Mouse (Mus musculus) heart, embryonic 12.5 days (tissue): ENCODE measurements around the gene Plekhh3. TPM values are rescaled to one million over a fixed set of nuclear protein-coding genes. Genes with fewer than 3 reads are reported as not detected.

Source experiments
- ATAC-seq: fragments of 200-750 bp; cut with Nextera tagmentation; 2 replicates; pipeline ENCODE4 v1.8.0; 2017; ENCODE audit warnings: moderate TSS enrichment, moderate library complexity; ENCODE audit not compliant: insufficient number of reproducible peaks, low FRiP score
- H3K27ac ChIP-seq: fragments of 300-500 bp; sonication (generic); 2 replicates; pipeline ENCODE4 v1.5.1; 2016; ENCODE audit warnings: mild to moderate bottlenecking, moderate library complexity; ENCODE audit not compliant: poor library complexity, severe bottlenecking
- H3K27me3 ChIP-seq: fragments of 300-500 bp; sonication (generic); replicated peaks from 2 replicates; pipeline ENCODE4 v1.6.1; 2016; ENCODE audit warnings: mild to moderate bottlenecking, moderate library complexity
- H3K36me3 ChIP-seq: fragments of 300-500 bp; sonication (generic); 2 replicates; pipeline ENCODE4 v1.6.1; 2016; ENCODE audit warnings: mild to moderate bottlenecking, moderate library complexity
- H3K4me1 ChIP-seq: fragments of 300-500 bp; sonication (generic); replicated peaks from 2 replicates; pipeline ENCODE4 v1.6.1; 2016; ENCODE audit warnings: mild to moderate bottlenecking
- H3K4me2 ChIP-seq: fragments of 300-500 bp; sonication (generic); 2 replicates; pipeline ENCODE4 v1.6.1; 2016; ENCODE audit warnings: mild to moderate bottlenecking, moderate library complexity
- H3K4me3 ChIP-seq: fragments of 300-500 bp; sonication (generic); 2 replicates; pipeline ENCODE4 v1.5.1; 2016; ENCODE audit warnings: mild to moderate bottlenecking
- H3K9ac ChIP-seq: fragments of 300-500 bp; sonication (generic); 2 replicates; pipeline ENCODE4 v1.6.1; 2016; ENCODE audit warnings: mild to moderate bottlenecking, moderate library complexity
- H3K9me3 ChIP-seq: fragments of 300-500 bp; sonication (generic); replicated peaks from 2 replicates; pipeline ENCODE4 v1.6.1; 2016; ENCODE audit warnings: mild to moderate bottlenecking, moderate library complexity
- WGBS: fragments of 180-500 bp; shearing (Covaris S2); methylation state at CpG from one replicate; pipeline ENCODE4 v1.1.7; 2016; 5-methylcytosine and 5-hydroxymethylcytosine counted together
- polyA plus RNA-seq: library from polyadenylated mRNA; unstranded; fragments of >200 nt; fragmentation: Nextera tagmentation; extraction: Ambion mirVana; gene quantifications from 2 replicates; pipeline ENCODE4 v1.2.1, GENCODE M21; 2016

Gene Plekhh3
- polyA plus RNA-seq, result 10.4 and 10.6 TPM in 2 replicates

- Histone ChIP-seq H3K27me3 (peaks cover 42% of the 10 kb centered on the region), H3K4me1 (peaks cover 63% of the 10 kb centered on the region), H3K9me3 (no peaks in the 10 kb centered on the region), H3K27ac (peak within 1 kb of the TSS; percentile 89), H3K4me3 (peak within 1 kb of the TSS; percentile 73), H3K4me2 (peak within 1 kb of the TSS; percentile 89), H3K9ac (peak within 1 kb of the TSS; percentile 83), H3K36me3 (peaks cover 24% of the 10 kb centered on the region)
- WGBS, result under 1% methylated on average over 49 of the region's 50 CpGs
- peak; percentile 92 for ATAC-seq
Observed at GRCm38 (mm10) chr11:101170811-101171610, at the start of gene Plekhh3. Gene Plekhh3 (minus strand): TSS chr11:101171351.

GRCm38 (mm10) chr11:101220853-101221252, 49.7 kb upstream of the Plekhh3 start:
- no peak for ATAC-seq
- Histone ChIP-seq H3K4me1 (peaks cover 7% of the 10 kb centered on the region), H3K36me3 (peaks cover 15% of the 10 kb centered on the region), H3K27ac (peak overlapping the region; percentile 36; the same call in 1 of the 2 replicates), H3K9me3 (no peaks in the 10 kb centered on the region), H3K4me3 (no peak overlapping the region), H3K4me2 (no peak overlapping the region), H3K9ac (no peak overlapping the region), H3K27me3 (no peaks in the 10 kb centered on the region)
- WGBS, result 47% methylated on average over 2 of the region's 2 CpGs

DNA sequence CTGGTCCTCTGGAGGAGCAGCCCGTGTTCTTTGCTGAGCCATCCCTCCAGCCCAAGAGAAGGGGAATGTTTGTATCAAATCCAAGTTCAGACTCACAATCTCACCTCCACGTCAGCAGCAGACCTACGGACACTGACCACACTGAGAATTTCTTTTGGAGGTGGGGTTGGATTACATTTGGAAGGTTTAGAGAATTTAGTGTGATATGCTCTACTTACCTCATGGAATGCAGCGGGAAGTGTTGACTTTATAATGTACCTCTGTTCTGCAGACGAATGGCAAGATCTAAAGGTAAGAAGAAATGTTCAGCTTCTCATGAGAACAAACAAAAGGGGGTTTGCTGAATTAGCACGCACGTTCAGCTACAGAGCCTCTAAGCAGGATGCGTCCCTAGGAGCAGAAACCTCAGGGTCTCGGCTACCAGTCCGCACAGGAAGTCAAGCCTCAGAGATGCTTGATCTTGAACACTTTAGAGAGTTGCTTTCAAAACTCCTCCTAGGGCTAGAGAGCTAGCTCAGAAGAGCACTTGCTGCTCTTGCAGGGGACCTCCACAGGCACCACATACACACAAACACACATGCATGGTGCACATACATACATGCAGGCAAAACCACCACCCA, 47.4 kb upstream of the Plekhh3 start:
- H3K36me3 ChIP-seq, result peaks cover 37% of the 10 kb centered on the region
- no peak for ATAC-seq
- no peak overlapping the region for H3K4me3 ChIP-seq
- no peaks in the 10 kb centered on the region for H3K9me3 ChIP-seq
- no peaks in the 10 kb centered on the region for H3K4me1 ChIP-seq
- H3K4me2 ChIP-seq, result no peak overlapping the region
- no peak overlapping the region for H3K27ac ChIP-seq
- 75% methylated on average over 10 of the region's 10 CpGs for WGBS
- no peak overlapping the region for H3K9ac ChIP-seq
- H3K27me3 ChIP-seq, result no peaks in the 10 kb centered on the region

- Histone ChIP-seq H3K36me3 (peaks cover 47% of the 10 kb centered on the region), H3K27me3 (no peaks in the 10 kb centered on the region), H3K9me3 (no peaks in the 10 kb centered on the region), H3K27ac (no peak overlapping the region), H3K9ac (no peak overlapping the region), H3K4me3 (no peak overlapping the region), H3K4me2 (no peak overlapping the region), H3K4me1 (no peaks in the 10 kb centered on the region)
- no peak for ATAC-seq
- WGBS, result 90% methylated on average over 5 of the region's 5 CpGs
Observed at GRCm38 (mm10) chr11:101216936-101217335, 45.8 kb upstream of the Plekhh3 start.

- Histone ChIP-seq H3K36me3 (peaks cover 70% of the 10 kb centered on the region), H3K4me3 (no peak overlapping the region), H3K4me2 (no peak overlapping the region), H3K9ac (no peak overlapping the region), H3K27me3 (no peaks in the 10 kb centered on the region), H3K4me1 (no peaks in the 10 kb centered on the region), H3K27ac (no peak overlapping the region), H3K9me3 (no peaks in the 10 kb centered on the region)
- 43% methylated on average over 3 of the region's 3 CpGs for WGBS
- peak; percentile 68; the same call in 1 of the 2 replicates for ATAC-seq
Observed at GRCm38 (mm10) chr11:101211970-101212369, 40.8 kb upstream of the Plekhh3 start.

DNA sequence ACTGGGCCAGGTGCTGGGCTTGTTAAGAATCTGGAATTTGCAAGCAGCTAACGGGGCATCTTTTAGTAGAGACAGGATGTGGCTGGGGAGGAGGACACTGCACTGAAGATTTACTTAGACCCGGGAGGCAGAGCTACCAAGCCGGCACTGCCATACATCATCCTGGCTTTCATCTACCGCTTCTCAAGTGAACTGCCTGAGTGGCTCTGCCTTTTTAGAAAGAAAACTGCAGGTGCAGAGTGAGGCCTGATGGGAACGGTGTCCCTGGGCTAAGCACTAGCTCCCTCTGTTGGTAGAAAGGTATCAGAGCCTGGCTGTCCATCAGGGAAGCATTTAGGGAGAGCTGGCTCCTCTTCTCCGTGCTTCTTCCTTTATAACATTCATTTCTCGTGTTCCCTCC, 29.8 kb upstream of the Plekhh3 start:
- peaks cover 72% of the 10 kb centered on the region for H3K36me3 ChIP-seq
- ATAC-seq, result no peak
- no peak overlapping the region for H3K27ac ChIP-seq
- H3K9ac ChIP-seq, result no peak overlapping the region
- 29% methylated on average over 7 of the region's 7 CpGs for WGBS
- H3K4me1 ChIP-seq, result no peaks in the 10 kb centered on the region
- H3K27me3 ChIP-seq, result no peaks in the 10 kb centered on the region
- H3K9me3 ChIP-seq, result no peaks in the 10 kb centered on the region
- H3K4me2 ChIP-seq, result no peak overlapping the region
- H3K4me3 ChIP-seq, result no peak overlapping the region

GRCm38 (mm10) chr11:101199555-101199954, 28.4 kb upstream of the Plekhh3 start:
- H3K27me3 ChIP-seq, result no peaks in the 10 kb centered on the region
- no peak for ATAC-seq
- no peaks in the 10 kb centered on the region for H3K9me3 ChIP-seq
- H3K9ac ChIP-seq, result no peak overlapping the region
- WGBS, result 85% methylated on average over 3 of the region's 3 CpGs
- no peak overlapping the region for H3K27ac ChIP-seq
- peaks cover 3% of the 10 kb centered on the region for H3K4me1 ChIP-seq
- H3K36me3 ChIP-seq, result peaks cover 77% of the 10 kb centered on the region
- no peak overlapping the region for H3K4me3 ChIP-seq
- no peak overlapping the region for H3K4me2 ChIP-seq

DNA sequence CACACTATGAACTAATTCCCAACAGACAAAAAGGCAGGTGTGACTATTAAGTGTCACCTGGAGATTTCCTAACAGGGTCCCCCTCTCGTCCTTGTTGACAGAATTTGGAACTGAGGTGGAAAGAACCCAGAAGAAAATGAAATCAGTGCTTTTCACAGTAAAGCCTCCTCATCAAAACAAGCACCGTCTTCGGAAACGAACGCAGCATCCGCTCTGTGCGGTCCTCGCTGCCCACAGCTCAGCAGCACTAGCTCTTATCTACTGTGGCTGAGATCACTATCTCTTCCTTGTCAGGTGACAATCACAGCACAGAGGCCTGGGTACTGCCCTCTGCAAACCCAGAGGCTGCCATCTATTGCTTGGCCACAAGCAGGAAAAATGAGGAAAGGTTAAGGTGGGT, 25.0 kb upstream of the Plekhh3 start:
- H3K36me3 ChIP-seq, result peaks cover 71% of the 10 kb centered on the region

DNA sequence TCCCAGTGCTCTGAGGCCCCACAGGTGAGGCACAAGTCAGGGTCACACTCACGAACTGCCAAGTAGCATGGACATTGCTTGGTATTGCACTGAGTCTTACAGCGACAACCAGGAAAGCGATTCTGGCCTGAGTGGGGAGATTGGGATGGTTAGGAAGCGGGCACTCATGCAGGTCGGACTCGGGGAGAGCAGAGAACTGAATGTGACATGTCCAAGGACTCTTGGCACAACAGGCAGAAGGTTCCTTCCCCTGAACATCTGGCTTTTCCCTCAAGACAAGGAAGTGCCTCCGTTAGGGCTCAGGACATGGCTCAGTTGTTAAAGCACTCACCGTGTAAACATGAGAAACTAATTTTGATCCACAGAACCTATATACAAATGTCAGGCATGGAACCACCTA, 24.4 kb upstream of the Plekhh3 start:
- Histone ChIP-seq H3K9me3 (no peaks in the 10 kb centered on the region), H3K27ac (no peak overlapping the region), H3K4me2 (no peak overlapping the region), H3K36me3 (peaks cover 70% of the 10 kb centered on the region), H3K4me3 (no peak overlapping the region), H3K4me1 (peaks cover 31% of the 10 kb centered on the region), H3K27me3 (no peaks in the 10 kb centered on the region), H3K9ac (no peak overlapping the region)
- WGBS, result 85% methylated on average over 8 of the region's 8 CpGs
- ATAC-seq, result no peak

More for the DNA sequence above, 25.0 kb upstream of the Plekhh3 start:
- Histone ChIP-seq H3K9me3 (no peaks in the 10 kb centered on the region), H3K4me3 (no peak overlapping the region), H3K4me1 (peaks cover 25% of the 10 kb centered on the region), H3K9ac (no peak overlapping the region), H3K27ac (no peak overlapping the region), H3K27me3 (no peaks in the 10 kb centered on the region), H3K4me2 (no peak overlapping the region)
- WGBS, result 87% methylated on average over 8 of the region's 8 CpGs
- ATAC-seq, result no peak

GRCm38 (mm10) chr11:101195101-101195500, 23.9 kb upstream of the Plekhh3 start:
- 47% methylated on average over 1 of the region's 1 CpGs for WGBS
- no peak overlapping the region for H3K9ac ChIP-seq
- H3K9me3 ChIP-seq, result no peaks in the 10 kb centered on the region
- H3K4me1 ChIP-seq, result peaks cover 36% of the 10 kb centered on the region
- H3K4me3 ChIP-seq, result no peak overlapping the region
- no peak overlapping the region for H3K4me2 ChIP-seq
- H3K27ac ChIP-seq, result no peak overlapping the region
- no peak for ATAC-seq
- H3K36me3 ChIP-seq, result peaks cover 65% of the 10 kb centered on the region
- no peaks in the 10 kb centered on the region for H3K27me3 ChIP-seq

GRCm38 (mm10) chr11:101194643-101195042, 23.5 kb upstream of the Plekhh3 start:
- peaks cover 60% of the 10 kb centered on the region for H3K36me3 ChIP-seq
- H3K9me3 ChIP-seq, result no peaks in the 10 kb centered on the region
- no peak for ATAC-seq
- WGBS, result 84% methylated on average over 6 of the region's 6 CpGs
- no peaks in the 10 kb centered on the region for H3K27me3 ChIP-seq
- no peak overlapping the region for H3K4me2 ChIP-seq
- no peak overlapping the region for H3K9ac ChIP-seq
- H3K4me1 ChIP-seq, result peaks cover 41% of the 10 kb centered on the region
- H3K27ac ChIP-seq, result no peak overlapping the region
- no peak overlapping the region for H3K4me3 ChIP-seq
